Comparison of ENCODE assay signal across 8 mouse cellular contexts in genomic region chr2:67566566-67566965, GRCm38 (mm10). TPM values are rescaled to one million over a fixed set of nuclear protein-coding genes. Genes with fewer than 3 reads are reported as not detected.
A peak's percentile ranks its signal among the peaks of the same experiment; 100 is the strongest.
DNase-seq lines count a peak whose midpoint lies in the region; ATAC-seq lines count a peak whose summit lies in the region.

No protein-coding gene starts in this region.

- H3K27me3 ChIP-seq in megakaryocyte, embryonic 14.5 days (replicated peaks) = peaks cover 33% of the 10 kb centered on the region
- peaks cover 3% of the 10 kb centered on the region; the same call in 1 of the 2 replicates for H3K27me3 ChIP-seq in hindbrain, embryonic 10.5 days (ENCODE audit: insufficient read depth, poor library complexity, severe bottlenecking)
- H3K27me3 ChIP-seq in midbrain, embryonic 13.5 days = no peaks in the 10 kb centered on the region

- H3K4me1 ChIP-seq in megakaryocyte, embryonic 14.5 days = peaks cover 20% of the 10 kb centered on the region
- peaks cover 18% of the 10 kb centered on the region for H3K4me1 ChIP-seq in hindbrain, embryonic 10.5 days (replicated peaks)
- peaks cover 21% of the 10 kb centered on the region for H3K4me1 ChIP-seq in midbrain, embryonic 13.5 days (replicated peaks)

- peak overlapping the region; percentile 92 for H3K27ac ChIP-seq in hindbrain, embryonic 10.5 days
- peak overlapping the region; percentile 98 for H3K27ac ChIP-seq in midbrain, embryonic 13.5 days

- ATAC-seq in megakaryocyte, adult 5-6 weeks (ENCODE audit: poor library complexity, severe bottlenecking) = no peak
- no peak for ATAC-seq in midbrain, embryonic 13.5 days

- 2% methylated on average over 12 of the region's 12 CpGs for WGBS in hindbrain, embryonic 10.5 days
- under 1% methylated on average over 12 of the region's 12 CpGs for WGBS in midbrain, embryonic 13.5 days

- H3K4me2 ChIP-seq in midbrain, embryonic 13.5 days (replicated peaks) = peak overlapping the region; percentile 97

- H3K4me3 ChIP-seq in megakaryocyte, embryonic 14.5 days (replicated peaks) = peak overlapping the region; percentile 67
- peak overlapping the region; percentile 80 for H3K4me3 ChIP-seq in hindbrain, embryonic 10.5 days
- H3K4me3 ChIP-seq in midbrain, embryonic 13.5 days (replicated peaks) = peak overlapping the region; percentile 84

- H3K9ac ChIP-seq in midbrain, embryonic 13.5 days (replicated peaks) = peak overlapping the region; percentile 87

- DNase-seq in cerebellum, adult 18-20 months = peak; percentile 20 to 29
- DNase-seq in cerebellum, postnatal 4 days (ENCODE audit: low spot score in 2 of 2) = no peak
- DNase-seq in hindbrain, embryonic 10.5 days (ENCODE audit: low spot score) = no peak
- DNase-seq in thymus, postnatal 4 days = no peak
- DNase-seq in thymus, postnatal 0 days (ENCODE audit: low spot score) = no peak

- 0 out of 2 replicates have a peak, but pooled peaks cover 3% of the 10 kb centered on the region for H3K9me3 ChIP-seq in megakaryocyte, embryonic 14.5 days
- no peaks in the 10 kb centered on the region for H3K9me3 ChIP-seq in hindbrain, embryonic 10.5 days
- no peaks in the 10 kb centered on the region for H3K9me3 ChIP-seq in midbrain, embryonic 13.5 days

- no peaks in the 10 kb centered on the region for H3K36me3 ChIP-seq in megakaryocyte, embryonic 14.5 days (replicated peaks; ENCODE audit: low read length)
- H3K36me3 ChIP-seq in hindbrain, embryonic 10.5 days = no peaks in the 10 kb centered on the region
- no peaks in the 10 kb centered on the region for H3K36me3 ChIP-seq in midbrain, embryonic 13.5 days

RNA-seq across cellular contexts. Expression of gene B3galt1, which starts 0.9 kb away (rescaled TPM):
- not detected in 2 replicates for polyA plus RNA-seq in megakaryocyte, embryonic 14.5 days (2012; ENCODE audit: insufficient read depth, low replicate concordance)
- not detected in 2 replicates for total RNA-seq in megakaryocyte, adult 5-6 weeks (2015)
- total RNA-seq in megakaryocyte, adult 5-6 weeks (2017) = not detected in 2 replicates
- polyA plus RNA-seq in hindbrain, embryonic 10.5 days (2016; fragmentation: Nextera tagmentation; extraction: Ambion mirVana) = 7.8 and 12.8 TPM in 2 replicates
- 42.2 and 43.5 TPM in 2 replicates for polyA plus RNA-seq in midbrain, embryonic 13.5 days (2015; fragmentation: Nextera tagmentation; extraction: Ambion mirVana)
- 0.18 and 0.48 TPM in 2 replicates for polyA plus RNA-seq in thymus, postnatal 0 days (2015; fragmentation: Nextera tagmentation; extraction: Ambion mirVana)

Comparison
In these comparisons a context has a peak if more than half of its experiments do, and no peak if none do; other contexts are left out.
1. DNase-seq: peak in cerebellum, adult 18-20 months (2 of 2); none in cerebellum, postnatal 4 days (0 of 2), hindbrain, embryonic 10.5 days (single experiment), thymus, postnatal 4 days (single experiment) and thymus, postnatal 0 days (single experiment).
2. Peak in every context shown above with its lines, with median percentiles within 50 percentile points of each other: H3K4me3 ChIP-seq.